Mouse (Mus musculus) frontal cortex, postnatal 14 days (tissue): Measurements from ENCODE around the gene Slc19a1.

Experiments used
- DNase-seq, 2 experiments: peaks; one replicate each; pipeline ENCODE4 v3.0.0; 2022; ENCODE audit warnings: low spot score in 2 of 2

Slc19a1 gene

GRCm38 (mm10) chr10:77031768-77032375 is at the start of gene Slc19a1:
Slc19a1 (plus strand) TSS chr10:77032241.
- DNase-seq = no peak

GRCm38 (mm10) chr10:76988586-76988985 is 43.5 kb upstream of the Slc19a1 start:
- no peak for DNase-seq

- no peak for DNase-seq
Observed at GRCm38 (mm10) chr10:76992456-76992855, 39.6 kb upstream of the Slc19a1 start.

GRCm38 (mm10) chr10:76997759-76998513 is 34.1 kb upstream of the Slc19a1 start:
- DNase-seq = no peak

- DNase-seq = no peak
Observed at GRCm38 (mm10) chr10:77004936-77005335, 27.1 kb upstream of the Slc19a1 start.

GRCm38 (mm10) chr10:77007433-77008108 is 24.5 kb upstream of the Slc19a1 start:
- DNase-seq = no peak

GRCm38 (mm10) chr10:77008109-77008561 is 23.9 kb upstream of the Slc19a1 start:
- DNase-seq = no peak

- no peak for DNase-seq
Observed at GRCm38 (mm10) chr10:77008698-77009097, 23.3 kb upstream of the Slc19a1 start.

GRCm38 (mm10) chr10:77011681-77012080 is 20.4 kb upstream of the Slc19a1 start:
- no peak for DNase-seq

GRCm38 (mm10) chr10:77016080-77016479 is 16.0 kb upstream of the Slc19a1 start:
- no peak for DNase-seq

GRCm38 (mm10) chr10:77016499-77016898 is 15.5 kb upstream of the Slc19a1 start:
- no peak for DNase-seq

GRCm38 (mm10) chr10:77017061-77017460 is 15.0 kb upstream of the Slc19a1 start:
- no peak for DNase-seq

GRCm38 (mm10) chr10:77017662-77018061 is 14.4 kb upstream of the Slc19a1 start:
- DNase-seq = no peak

- DNase-seq = peak; percentile 66 to 76
Observed at GRCm38 (mm10) chr10:77021399-77022052, 10.5 kb upstream of the Slc19a1 start.

- DNase-seq = no peak
Observed at GRCm38 (mm10) chr10:77022301-77023130, 9.5 kb upstream of the Slc19a1 start.

GRCm38 (mm10) chr10:77024231-77024630 is 7.8 kb upstream of the Slc19a1 start:
- no peak for DNase-seq

- no peak for DNase-seq
Observed at GRCm38 (mm10) chr10:77026944-77027343, 5.1 kb upstream of the Slc19a1 start.

GRCm38 (mm10) chr10:77028782-77029296 is 3.2 kb upstream of the Slc19a1 start:
- DNase-seq = no peak

GRCm38 (mm10) chr10:77029761-77030160 is 2.3 kb upstream of the Slc19a1 start:
- DNase-seq = no peak

- no peak for DNase-seq
Observed at GRCm38 (mm10) chr10:77030666-77031065, 1.4 kb upstream of the Slc19a1 start.
